Mouse (Mus musculus) telencephalon, adult 2 months (tissue): Measurements from ENCODE around the gene Cd80.

Source experiments
- DNase-seq: peaks from one replicate; pipeline ENCODE4 v3.0.0-alpha.2; 2011; ENCODE audit warnings: low read depth, low spot score

The Cd80 gene

DNA sequence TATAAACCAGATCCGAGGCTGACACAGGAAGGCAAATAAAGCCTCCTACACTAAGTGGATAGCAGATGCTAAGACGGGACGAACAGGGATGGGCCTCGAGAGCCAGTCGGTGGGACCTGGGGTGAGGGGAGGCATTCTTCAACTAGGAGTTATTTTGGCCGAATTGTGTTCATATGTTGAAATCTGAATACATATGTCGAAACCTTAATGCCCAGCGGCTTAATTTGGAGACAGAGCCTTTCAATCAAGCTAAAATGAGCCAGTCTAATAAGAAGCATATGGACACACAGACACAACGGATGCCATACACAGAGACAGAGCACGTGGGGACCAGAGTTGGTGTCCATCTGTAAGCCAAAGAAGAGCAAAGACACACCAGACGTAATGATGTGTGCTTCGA is 6.9 kb upstream of the Cd80 start:
- no peak for DNase-seq

DNA sequence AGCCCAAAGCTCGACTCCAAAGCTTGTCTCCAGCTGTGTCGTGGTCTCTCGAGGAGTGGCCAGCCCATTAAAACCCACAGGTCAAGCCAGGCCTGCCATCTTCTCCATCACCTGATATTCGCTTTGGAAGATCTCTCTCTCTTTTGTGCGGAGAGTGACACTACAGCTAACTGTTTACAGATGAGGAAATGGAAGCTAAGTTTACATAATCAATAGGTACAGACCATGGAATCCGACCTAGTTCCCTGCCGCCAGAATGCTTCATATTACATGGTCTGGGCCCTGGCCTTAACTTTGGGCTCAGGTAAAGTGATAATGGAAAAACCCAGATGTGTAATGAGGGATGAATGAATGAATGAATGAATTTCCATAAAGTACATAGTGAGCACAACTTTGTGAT is 4.7 kb upstream of the Cd80 start:
- no peak for DNase-seq

DNA sequence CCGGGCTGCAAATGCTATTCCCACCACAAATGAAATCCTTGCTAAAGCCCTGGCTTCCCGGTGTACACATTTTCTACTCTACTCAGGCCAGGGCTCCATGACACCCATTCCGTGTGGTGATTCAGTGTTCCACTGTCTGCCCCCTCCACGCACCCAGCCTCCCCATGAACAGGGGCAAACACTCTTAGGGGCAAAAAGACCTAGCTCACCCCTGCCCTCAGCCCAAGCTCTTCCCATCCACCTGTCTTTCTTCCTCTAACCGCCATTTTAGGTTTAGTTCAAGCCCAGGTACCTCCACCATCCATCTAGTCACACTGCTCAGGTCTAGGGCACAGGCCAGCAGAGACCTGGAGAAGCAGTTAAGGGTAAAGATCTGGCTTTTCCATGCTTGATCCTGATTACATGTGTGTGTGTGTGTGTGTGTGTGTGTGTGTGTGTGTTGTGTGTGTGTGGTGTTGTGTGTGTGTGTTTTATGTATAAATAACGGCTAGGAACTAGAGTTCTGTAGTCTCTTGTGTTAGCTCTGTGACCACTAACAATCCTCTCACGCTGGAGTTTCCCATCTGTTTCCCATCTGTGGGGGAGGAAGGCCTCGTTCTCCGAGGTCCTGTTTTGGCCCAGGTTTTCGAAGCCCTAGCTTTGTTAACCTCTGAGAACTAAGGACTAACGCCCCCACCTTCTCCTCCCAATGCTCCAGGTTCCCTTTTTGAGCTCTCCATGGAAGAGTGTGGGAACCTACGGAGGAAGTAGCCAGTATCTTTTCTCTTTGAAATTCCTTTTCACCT is 3.7 kb upstream of the Cd80 start:
- DNase-seq = no peak

DNA sequence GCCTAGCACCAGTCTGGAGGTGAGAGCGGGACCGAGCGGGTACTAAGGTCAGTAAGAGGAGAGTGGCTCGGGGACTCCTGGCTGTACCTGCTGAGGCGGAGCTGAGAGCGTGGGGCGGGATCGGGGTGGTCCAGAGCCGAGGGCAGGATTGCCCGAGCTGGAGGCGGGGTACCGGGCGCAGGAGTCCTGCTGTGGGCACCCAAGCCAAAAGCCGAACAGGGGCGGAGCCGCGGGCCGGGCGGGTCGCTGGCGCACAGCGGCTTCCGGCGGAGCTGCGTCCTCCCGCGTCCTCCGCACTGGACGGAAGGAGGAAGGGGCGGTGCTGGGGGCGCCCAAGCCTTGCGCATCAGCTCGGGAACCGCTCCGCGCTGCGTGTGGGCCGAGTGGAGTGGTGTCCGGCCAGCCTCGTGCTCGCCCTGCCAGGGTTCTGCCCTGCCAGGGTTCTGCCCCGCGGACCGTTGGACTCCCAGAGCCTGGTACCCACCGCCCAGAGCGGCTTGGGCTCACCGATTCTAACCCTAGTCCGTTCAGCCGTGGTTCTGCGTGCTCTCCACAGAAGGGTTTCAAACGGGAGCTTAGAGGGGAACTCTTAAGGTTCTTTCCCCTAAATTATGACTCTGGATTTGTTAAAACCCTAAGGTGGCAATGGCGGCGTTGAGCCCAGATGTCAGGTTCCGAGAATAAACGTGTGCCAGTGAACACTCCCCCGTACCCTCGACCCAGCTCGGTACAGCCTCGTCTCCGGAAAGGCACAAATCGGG is 2.7 kb upstream of the Cd80 start, which contains the start of gene Adprh:
Gene Adprh, minus strand, starts transcription at position 262 of the 761 bp plus-strand sequence.
- peak; percentile 81 for DNase-seq

DNA sequence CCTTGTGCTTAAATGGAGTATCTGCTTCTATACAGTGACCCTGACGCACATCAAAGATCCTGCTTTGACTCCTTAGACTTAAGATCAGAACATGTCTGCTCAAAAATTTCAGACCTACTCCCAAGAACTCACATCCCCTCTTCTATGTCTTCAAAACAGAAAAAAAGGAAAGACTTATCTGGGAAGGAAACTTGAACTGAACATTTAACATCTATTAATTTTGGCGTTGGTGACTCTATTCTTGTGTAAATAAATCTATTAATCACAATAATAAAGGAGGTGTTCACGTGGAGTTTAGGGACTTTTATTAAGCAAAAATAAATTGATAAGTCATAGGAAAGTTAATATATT is 2.2 kb upstream of the Cd80 start:
- no peak for DNase-seq

DNA sequence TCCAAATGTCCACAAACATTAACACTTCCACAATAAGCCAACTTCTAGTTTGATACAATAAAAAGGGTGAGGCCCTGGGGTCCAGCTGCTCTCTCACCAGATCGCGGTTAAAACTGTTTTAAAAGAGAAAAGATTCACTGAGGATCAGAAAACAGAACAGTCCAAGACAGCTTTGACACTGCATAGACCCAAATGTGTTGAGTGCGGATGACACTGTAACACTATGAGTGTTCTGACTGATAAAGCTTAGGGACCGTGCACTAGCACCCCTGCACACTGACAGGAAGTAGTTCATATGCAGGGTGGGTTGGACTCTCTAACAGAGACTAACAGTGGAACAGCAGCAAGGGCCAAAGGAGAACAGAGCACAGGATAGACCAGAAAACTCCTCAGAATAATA is 1.4 kb upstream of the Cd80 start:
- DNase-seq = no peak

DNA sequence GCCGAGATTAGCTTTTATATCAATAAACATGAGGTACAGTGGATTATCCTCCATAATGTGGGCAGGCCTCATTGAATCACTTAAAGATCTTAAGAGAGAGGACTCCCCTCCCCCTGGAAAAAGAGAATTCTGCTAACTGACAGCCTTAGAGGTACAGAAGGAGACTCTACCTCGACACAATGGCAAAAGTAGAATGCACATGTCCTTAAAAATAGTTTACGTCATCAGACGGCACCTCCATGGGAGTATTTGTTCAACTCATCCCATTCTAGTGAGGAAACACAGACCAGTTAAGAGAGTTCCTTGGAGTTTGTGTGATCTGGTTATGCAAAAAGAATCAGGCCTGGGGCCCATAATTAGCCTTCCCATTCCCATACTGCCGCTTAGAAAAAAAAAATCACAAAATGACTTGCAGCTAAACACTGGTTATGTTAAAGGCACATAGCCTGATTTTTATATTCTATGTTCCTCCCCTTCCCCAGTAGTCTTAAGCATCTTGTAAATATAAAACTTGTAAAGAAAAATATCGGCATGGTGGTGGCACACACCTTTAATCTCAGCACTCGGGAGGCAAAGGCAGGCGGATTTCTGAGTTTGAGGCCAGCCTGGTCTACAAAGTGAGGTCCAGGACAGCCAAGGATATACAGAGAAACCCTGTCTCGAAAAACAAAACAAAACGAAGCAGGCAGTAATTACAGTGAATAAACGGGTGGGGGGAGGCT is 667 bp upstream of the Cd80 start:
- DNase-seq = no peak

DNA sequence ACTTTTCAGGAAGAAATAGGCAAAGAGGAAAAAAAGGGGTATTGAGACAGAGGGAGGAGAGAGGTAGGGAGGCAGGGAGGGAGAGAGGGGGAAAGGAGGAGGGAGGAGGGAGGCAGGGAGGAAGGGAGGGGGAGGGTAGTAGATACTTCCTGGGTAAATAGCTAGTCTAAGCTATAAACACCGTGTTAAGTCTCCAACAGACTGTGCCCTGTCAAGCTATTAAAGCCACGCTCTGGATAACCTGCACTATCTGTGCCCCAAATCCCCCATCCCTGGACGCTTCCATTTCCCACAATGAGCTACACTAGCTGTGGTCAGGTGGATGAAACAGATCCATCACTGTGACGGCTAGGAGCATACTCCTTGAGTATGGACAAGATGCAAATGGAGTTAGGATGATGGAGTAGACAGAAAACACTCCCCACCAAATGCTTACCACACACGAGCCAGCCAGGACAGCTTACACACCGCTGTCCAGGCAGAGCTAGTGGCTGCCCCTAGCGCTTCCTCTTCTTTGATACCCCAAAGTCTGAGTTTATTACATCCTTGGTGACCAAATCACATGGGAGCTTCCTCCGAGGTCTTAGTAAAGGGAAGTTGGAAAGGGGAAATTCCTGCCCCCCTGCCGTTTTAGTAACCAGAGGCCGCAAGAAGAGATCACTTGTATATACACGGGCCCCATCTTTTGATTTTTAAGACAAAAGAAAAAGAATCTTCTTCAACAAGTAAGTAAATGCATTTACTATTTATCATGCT is 1.6 kb downstream of the Cd80 start:
- DNase-seq = no peak

DNA sequence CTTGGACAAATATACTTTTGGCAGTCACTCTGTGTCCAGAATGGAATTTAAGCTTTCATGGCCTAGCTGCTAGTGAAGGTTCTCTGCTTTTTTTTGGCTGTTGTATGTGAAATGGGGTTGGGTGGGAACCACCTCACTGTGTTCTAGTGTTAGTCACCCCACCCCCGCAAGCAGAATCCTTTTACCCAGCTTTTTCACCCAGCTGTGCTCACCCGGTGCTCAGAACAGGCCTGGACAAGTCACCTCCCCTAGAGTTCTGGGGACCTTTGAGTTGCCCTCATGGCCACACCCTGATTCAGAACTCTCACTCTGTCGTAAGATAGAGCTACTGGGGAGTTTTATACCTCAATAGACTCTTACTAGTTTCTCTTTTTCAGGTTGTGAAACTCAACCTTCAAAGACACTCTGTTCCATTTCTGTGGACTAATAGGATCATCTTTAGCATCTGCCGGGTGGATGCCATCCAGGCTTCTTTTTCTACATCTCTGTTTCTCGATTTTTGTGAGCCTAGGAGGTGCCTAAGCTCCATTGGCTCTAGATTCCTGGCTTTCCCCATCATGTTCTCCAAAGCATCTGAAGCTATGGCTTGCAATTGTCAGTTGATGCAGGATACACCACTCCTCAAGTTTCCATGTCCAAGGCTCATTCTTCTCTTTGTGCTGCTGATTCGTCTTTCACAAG is 3.4 kb downstream of the Cd80 start:
- DNase-seq = no peak

DNA sequence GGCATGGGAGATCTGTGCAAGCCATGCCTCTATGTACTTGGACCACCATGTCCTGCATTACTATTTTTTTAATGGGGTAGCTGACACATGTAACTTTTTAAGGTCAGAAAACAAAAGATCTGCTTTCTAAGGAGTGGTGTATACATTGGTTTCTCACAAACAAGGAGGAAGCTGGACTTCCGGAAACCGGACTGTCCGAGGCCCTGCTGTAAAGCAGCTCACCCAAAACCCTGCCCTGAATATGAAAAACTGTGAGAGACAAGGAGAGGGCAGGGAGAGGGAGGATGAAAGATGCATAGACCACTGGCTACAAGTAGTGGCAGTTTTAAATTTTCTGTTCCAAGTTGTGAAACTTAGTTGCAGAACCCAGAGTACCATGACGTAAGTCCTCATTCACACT is 4.6 kb downstream of the Cd80 start:
- DNase-seq = no peak

DNA sequence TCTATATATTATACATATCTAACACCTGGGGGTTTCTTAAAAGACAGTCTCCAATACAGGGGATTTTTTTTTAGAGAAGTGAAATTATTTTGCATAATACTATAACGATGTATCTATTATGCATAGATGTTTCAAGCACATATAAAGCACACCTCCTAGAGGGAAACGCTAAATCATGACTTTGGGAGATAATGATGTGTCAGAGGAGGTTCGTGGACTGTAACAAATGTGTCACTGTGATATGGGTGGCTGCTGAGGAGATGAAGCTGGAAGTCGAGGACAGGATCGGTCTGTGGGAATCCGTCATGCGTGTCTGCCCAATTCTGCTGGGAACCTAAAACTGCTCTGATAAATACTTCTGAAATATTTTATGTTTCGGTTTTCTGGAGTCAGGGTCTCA is 6.4 kb downstream of the Cd80 start:
- no peak for DNase-seq

DNA sequence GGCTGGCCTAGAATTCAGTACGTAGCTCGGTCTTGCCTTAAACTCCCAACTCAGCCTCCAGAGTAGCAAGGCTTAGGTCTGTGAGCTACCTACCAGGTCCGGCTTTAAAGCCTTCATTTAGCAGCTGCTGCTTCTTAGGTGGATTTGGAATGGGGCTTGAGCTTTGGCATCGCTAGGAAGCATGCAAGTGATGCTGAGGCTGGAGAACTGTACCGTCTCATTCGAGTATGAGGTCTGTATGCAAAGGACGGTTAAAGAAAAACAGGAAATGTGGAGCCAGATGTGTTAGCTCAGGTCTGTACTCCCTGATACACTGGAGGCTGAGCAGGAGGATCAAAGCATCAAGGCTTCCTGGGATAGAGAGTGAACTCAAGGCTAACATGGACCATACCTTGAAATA is 6.8 kb downstream of the Cd80 start:
- DNase-seq = no peak

DNA sequence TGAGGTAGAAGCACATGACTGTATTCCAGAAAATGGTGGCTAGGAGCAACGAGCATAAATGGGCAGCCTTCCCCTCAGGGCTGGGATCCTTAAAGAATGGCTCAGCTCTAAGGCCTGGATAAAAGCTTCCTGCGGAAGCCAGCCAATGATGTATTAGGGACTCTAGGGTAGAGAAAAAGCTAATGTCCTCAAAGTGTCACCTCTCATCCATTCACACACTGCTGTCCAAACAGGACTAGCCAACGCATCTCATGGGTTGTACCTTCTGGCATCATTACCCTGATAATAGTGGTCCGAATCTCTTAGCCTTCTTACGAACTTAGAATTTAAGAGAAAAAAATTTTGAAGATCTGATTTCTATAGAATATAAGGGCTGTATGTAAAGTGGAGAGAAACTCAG is 7.9 kb downstream of the Cd80 start:
- DNase-seq = no peak

DNA sequence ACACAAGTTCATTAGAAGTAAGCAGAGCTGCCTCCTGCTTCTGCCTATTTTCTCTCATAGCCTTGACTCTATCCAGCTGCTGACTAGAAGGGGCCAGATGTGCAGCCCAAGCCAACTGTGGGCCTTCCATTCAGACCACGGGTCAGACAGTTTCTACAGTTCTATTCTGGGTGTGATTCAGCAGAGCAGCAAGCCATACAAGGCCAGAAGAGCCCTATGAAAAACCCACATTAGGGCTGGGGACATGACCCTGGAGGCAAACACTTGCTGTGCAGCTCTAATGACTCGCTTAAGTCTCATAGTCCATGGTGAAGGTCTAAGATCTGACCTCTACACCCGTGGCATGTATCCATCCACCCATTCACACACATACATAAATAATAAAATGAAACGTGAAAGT is 10.7 kb downstream of the Cd80 start:
- DNase-seq = no peak

DNA sequence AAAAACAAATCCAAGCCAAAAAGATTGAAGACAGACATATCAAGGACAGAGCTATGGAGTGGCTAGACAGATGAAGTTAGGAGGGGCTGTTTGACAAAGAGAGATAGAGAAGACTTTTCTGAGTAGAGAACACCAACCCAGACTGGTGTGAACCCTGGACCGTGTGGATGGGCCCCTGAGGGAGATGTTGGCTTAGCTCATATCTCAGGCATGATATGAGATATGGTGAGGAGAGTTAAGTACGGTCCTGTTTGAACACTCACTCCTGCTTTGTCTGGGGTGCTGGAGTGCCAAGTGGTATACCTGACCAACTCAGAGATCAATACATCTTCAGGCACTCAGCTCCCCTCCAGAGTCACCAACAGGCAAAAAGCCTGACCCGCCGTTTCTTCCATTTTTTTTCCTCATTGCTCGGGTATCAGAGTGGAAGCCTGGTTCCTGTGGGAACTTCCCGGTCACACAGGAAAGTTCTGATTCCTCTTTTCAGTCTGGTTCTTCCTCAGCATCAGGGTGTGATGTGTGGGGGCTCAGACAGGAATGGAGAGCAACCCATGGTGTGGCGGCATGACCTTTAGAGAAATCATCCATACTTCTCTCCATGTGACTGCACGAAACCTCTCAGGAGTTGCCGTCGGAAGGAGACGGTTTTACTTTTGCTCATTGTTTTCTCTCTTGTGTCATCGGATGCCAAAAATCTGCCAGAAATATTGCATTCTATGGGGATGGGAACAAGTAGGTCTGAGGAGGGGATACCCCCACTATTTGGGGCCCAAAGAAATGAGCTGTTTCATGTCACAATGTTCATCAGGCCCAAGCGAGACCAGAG is 11.9 kb downstream of the Cd80 start:
- no peak for DNase-seq

DNA sequence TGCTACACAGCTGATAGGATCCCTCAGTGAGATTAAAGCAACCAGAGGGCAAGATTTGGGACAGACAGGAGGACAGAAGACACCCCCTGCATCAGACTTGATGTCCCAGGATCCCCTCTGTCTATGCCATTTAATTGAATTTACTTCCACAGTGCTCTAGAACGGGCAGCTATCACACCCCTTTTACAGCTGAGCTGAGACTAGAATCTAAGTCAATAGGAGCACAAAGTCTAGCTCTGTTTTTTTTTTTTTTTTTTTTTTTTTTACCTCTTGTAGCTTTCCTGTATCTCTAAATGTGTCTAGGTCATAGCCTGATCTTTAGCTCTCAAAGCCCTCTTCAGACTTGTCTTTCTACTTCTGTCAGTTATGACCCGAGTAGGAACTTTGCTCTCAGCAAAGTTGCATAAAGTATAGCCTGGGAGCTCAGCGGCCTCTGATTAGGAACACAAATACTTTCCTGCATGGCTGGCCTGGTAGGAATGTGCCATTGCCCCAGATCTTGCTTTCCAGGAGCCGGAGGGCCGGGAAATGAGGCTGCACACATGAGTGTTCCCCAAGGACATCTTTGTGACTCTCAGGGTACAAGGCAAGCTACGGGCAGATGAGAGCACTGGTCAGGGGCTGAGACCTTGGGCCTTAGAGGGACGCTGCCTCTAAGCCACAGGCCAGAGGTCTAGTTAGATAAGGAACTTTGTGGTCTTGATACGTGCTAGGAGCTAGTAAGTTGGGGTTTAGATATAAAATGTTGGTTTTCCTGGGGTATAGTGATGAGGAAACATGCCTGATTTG is 12.8 kb downstream of the Cd80 start:
- DNase-seq = no peak

DNA sequence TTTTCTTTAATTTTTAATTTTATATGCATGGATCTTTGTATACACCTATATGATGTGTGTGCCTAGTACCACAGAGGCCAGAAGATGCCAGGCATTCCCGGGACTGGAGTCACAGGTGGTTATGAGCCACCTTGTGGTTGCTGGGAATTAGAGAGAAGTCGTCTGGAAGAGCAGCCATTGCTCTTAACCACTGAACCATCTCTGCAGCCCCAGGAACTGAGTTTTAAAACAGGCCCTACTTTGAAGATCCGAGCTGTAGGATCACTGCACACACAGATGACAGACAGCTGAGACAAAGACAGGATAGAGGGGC is 13.3 kb downstream of the Cd80 start:
- DNase-seq = no peak

DNA sequence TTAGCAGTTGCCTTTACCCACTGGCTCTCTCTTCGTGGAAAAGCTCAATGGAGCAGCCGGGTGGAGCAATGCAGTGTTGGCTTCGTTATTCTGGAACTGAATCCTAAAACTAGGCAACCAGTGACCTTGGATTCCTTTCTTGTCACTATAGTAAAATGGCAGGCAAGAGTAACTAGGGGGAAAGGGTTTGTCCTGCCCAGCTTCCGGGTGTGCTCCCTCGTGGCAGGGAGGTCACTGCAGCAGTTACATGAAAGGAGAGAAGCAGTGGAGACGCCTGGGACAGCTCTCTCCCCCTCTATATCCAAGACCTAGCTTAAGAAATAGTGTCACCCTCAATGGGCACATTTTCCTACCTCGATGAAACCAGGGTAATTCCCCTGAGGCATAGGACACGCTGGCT is 14.1 kb downstream of the Cd80 start:
- DNase-seq = no peak

DNA sequence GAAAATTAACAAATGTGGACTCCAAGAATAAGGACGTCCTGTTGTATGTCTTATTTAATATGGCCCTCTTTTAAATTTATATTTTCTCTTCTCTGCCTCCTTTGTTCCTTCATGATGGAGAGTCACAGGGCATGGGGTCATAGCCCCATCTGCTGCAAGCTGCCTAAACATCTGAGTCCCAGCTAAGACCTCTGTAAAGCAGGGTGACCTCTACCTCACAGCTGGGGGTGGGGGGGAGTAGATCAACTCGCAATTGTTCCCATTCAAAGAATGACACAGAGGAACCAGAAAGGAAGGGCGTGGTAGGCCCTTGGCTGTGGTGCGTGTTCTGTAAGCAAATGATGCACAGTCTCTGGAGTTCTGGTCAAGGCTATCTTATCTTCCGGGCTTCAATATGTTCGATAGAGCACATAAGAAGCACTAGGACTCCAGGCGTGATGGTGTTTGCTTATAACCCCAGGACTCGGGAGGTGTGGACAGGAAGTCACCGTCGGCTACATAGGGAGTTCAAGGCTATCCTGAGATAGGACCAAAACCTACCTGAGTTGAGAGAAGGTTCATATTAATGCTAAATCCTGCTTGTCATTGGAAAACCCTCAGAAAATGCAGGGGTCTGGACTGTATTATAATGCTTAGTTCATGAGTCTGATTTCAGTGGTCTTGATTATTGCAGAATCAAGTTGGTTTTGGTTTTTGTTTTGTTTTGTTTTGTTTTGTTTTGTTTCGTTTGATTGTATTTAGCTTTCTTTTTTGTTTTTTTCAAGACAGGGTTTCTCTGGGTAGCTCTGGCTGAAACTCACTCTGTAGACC is 16.5 kb downstream of the Cd80 start:
- no peak for DNase-seq
